Mouse (Mus musculus): ENCODE data around the gene Rpa2. TPM values are rescaled to one million over a fixed set of nuclear protein-coding genes. Genes with fewer than 3 reads are reported as not detected.

Rpa2 gene
- polyA plus RNA-seq, 1 experiment: 86.1 TPM

GRCm38 (mm10) chr4:132749258-132749982 is 18.7 kb upstream of the Rpa2 start:
- TF ChIP-seq GATA1 (IDR thresholded peaks at IDR 0.05; ENCODE audit: low read length): no peak

GRCm38 (mm10) chr4:132752992-132753391 is 15.1 kb upstream of the Rpa2 start:
- no peak for TF ChIP-seq GATA1 (IDR thresholded peaks at IDR 0.05; ENCODE audit: low read length)

DNA sequence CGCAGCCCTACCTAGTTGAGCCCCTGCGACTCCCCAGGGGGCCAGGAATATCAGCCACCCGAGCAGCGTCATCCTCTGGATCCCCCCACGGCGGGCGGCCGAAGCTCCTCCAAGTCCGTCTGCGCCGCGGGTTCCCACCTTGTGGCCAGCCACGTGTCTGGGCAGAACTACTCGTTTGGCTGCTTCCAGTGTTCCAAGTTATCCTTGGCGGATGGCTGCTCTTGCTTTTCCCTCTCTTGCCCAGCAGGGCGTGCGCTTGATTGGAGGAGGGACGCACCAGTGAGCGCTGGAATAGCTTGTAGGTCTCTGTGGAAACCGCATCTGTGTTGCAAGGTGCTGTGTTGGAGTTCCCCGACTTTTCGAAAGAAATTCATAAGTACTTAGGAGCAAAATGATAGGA is 11.2 kb upstream of the Rpa2 start, which contains the start of gene Smpdl3b:
Gene Smpdl3b, minus strand, starts transcription at position 279 of the 400 bp plus-strand sequence.
- TF ChIP-seq GATA1 (IDR thresholded peaks at IDR 0.05; ENCODE audit: low read length): no peak

- TF ChIP-seq GATA1 (IDR thresholded peaks at IDR 0.05; ENCODE audit: low read length): no peak
These were observed 10.3 kb upstream of the Rpa2 start for GRCm38 (mm10) chr4:132757633-132758351.

DNA sequence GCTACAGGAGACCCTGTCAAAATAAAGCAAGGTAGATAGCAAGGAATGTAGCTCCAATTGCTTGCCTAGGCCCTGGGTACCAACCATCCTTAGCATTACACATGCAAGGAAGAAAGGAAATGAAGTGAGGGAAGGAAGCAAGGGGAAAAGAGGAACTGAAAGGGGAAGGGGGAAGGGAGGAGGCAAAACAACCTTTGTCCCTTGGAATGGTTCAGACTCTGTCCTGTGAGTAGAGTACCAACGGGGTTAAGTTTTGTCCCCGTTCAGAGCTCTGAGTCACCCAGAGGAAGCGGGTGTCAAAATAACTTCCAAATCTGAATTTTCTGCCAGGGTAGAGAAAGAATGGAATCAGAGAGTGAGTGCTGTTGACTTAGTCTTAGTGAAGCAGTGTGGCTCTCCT is 7.8 kb upstream of the Rpa2 start:
- TF ChIP-seq GATA1 (IDR thresholded peaks at IDR 0.05; ENCODE audit: low read length): no peak

DNA sequence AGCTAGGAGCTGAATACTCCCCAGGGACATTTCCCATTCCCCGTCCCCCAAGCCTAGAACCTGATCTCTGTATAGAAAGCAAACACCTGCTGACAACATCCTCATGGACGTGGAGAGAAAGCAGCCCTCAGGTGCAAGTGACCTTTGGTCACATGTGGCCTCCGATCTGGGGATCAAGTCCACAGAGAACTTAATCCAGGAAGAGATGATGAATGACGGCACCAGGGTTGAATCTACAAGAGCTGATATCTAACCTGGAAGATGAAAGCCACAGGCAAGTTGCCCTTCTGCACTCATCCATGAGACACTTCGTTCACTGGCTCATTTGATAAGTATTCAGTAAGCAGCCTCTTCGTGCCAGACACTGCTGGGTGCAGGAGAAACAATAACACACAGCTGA is 5.5 kb upstream of the Rpa2 start:
- no peak for TF ChIP-seq GATA1 (IDR thresholded peaks at IDR 0.05; ENCODE audit: low read length)

- no peak for TF ChIP-seq GATA1 (IDR thresholded peaks at IDR 0.05; ENCODE audit: low read length)
These were observed 3.6 kb downstream of the Rpa2 start for GRCm38 (mm10) chr4:132771776-132772175.

- no peak for TF ChIP-seq GATA1 (IDR thresholded peaks at IDR 0.05; ENCODE audit: low read length)
These were observed 6.8 kb downstream of the Rpa2 start for GRCm38 (mm10) chr4:132774905-132775304.

GRCm38 (mm10) chr4:132776764-132777163 is 8.6 kb downstream of the Rpa2 start:
- no peak for TF ChIP-seq GATA1 (IDR thresholded peaks at IDR 0.05; ENCODE audit: low read length)

- TF ChIP-seq GATA1 (IDR thresholded peaks at IDR 0.05; ENCODE audit: low read length): no peak
These were observed 10.6 kb downstream of the Rpa2 start for GRCm38 (mm10) chr4:132778562-132779201.

GRCm38 (mm10) chr4:132780288-132780687 is 12.2 kb downstream of the Rpa2 start:
- TF ChIP-seq GATA1 (IDR thresholded peaks at IDR 0.05; ENCODE audit: low read length): no peak

DNA sequence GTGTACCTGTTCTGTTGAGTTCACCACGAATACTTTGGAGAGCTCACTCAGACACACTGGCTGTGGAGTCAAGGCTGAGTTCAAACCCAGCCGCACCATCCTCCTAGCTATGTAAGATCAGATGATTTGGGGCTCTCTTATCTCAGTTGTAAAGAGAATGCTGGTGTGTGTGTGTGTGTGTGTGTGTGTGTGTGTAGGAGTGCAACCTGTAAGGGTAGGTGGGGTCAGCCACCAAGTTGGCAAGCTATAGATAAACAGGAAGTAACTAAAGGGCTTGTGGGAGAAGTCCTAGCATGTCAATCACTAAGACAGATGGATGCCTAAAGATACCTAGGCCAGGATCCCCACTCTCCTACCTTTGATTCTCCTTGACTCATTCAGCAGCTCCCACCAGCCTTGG is 15.6 kb downstream of the Rpa2 start:
- no peak for TF ChIP-seq GATA1 (IDR thresholded peaks at IDR 0.05; ENCODE audit: low read length)

DNA sequence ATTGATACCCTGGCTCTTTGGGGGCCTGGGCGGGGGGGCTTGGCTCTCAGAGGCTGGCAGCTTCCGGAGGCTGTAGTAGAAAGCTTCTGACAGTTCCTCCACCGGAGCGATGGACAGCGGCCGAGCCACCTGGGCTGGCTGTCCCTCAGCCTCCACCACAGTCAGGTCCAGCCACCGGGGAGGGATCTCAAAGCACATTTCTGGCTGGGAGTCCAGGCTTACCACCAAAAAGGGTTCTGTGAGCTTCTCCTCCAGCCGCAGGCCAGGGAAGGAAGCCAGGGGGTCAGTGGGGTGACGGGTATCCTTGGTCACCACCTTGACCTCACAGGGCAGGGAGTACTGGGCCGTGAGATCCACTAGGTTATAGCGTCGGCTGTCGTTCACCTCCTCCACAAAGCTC is 17.1 kb downstream of the Rpa2 start:
- no peak for TF ChIP-seq GATA1 (IDR thresholded peaks at IDR 0.05; ENCODE audit: low read length)

GRCm38 (mm10) chr4:132789731-132790130 is 21.6 kb downstream of the Rpa2 start:
- no peak for TF ChIP-seq GATA1 (IDR thresholded peaks at IDR 0.05; ENCODE audit: low read length)

DNA sequence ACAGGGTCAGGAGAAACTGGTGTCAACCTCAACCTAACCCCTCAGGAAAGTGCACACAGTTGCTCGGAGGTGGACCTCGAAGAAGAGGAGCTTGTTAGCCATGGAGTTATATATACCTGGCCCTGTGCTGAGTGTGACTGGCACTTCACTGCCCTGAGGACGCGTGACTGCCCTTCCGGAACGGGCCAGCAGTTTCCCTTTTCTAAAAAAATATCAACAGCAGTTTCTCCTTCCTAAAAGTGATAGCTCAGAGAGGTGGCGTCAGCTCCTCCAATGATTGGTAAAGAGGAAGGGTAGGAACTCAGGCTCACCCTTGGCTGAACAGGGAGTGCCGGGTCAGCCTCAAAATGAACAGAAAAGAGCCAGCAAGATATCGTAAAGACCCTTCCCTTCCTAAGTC is 25.9 kb downstream of the Rpa2 start:
- no peak for TF ChIP-seq GATA1 (IDR thresholded peaks at IDR 0.05; ENCODE audit: low read length)

DNA sequence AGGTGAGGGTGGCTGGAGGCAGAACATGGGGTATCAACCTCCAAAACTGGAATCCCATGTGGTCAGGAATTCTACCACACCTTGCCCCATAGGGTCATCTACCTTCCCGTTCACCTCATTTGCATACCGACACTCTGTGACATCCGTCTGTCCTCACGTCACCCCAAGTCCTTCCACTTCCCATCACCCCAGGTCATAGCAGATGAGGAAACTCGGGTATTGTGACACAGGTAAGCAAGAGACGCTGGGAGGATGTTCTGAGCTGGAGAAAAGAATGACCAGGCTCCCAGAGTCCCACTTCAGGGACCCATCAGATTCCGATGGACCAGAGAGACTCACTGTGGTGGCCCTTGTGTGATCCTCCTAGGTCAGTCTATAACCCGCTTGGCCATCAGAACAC is 26.6 kb downstream of the Rpa2 start:
- TF ChIP-seq GATA1 (IDR thresholded peaks at IDR 0.05; ENCODE audit: low read length): no peak
